Mouse (Mus musculus) forebrain, postnatal 0 days (tissue): ENCODE results near the gene Prrc2a. TPM values are rescaled to one million over a fixed set of nuclear protein-coding genes. Genes with fewer than 3 reads are reported as not detected.
A peak's percentile ranks its signal among the peaks of the same experiment; 100 is the strongest.

Source experiments
- ATAC-seq: fragments of 200-750 bp; cut with Nextera tagmentation; 2 replicates; pipeline ENCODE4 v1.8.0; 2017; ENCODE audit warnings: mild to moderate bottlenecking, moderate library complexity
- DNase-seq: peaks from one replicate; pipeline ENCODE4 v3.0.0-alpha.2; 2015
- H3K27ac ChIP-seq: fragments of 300-500 bp; sonication (generic); 2 replicates; pipeline ENCODE4 v1.5.1; 2014; ENCODE audit warnings: low read depth, mild to moderate bottlenecking, antibody characterized with exemption, low read length, moderate library complexity, mixed read lengths
- H3K27me3 ChIP-seq: fragments of 300-500 bp; sonication (generic); 2 replicates; pipeline ENCODE4 v1.6.1; 2014; ENCODE audit warnings: mild to moderate bottlenecking, low read length, mixed read lengths; ENCODE audit not compliant: insufficient read depth
- H3K36me3 ChIP-seq: fragments of 300-500 bp; sonication (generic); 2 replicates; pipeline ENCODE4 v1.6.1; 2014; ENCODE audit warnings: mild to moderate bottlenecking, moderate library complexity; ENCODE audit not compliant: insufficient read depth
- H3K4me1 ChIP-seq: fragments of 300-500 bp; sonication (generic); 2 replicates; pipeline ENCODE4 v1.6.1; 2014; ENCODE audit warnings: antibody characterized with exemption; ENCODE audit not compliant: insufficient read depth
- H3K4me2 ChIP-seq: fragments of 300-500 bp; sonication (generic); 2 replicates; pipeline ENCODE4 v1.6.1; 2014; ENCODE audit warnings: low read depth, mild to moderate bottlenecking, moderate library complexity
- H3K4me3 ChIP-seq: fragments of 300-500 bp; sonication (generic); 2 replicates; pipeline ENCODE4 v1.5.1; 2014; ENCODE audit warnings: low read depth, low read length, mixed read lengths
- H3K9ac ChIP-seq: fragments of 300-500 bp; sonication (generic); 2 replicates; pipeline ENCODE4 v1.6.1; 2014; ENCODE audit warnings: mild to moderate bottlenecking
- H3K9me3 ChIP-seq: fragments of 300-500 bp; sonication (generic); 2 replicates; pipeline ENCODE4 v1.6.1; 2016; ENCODE audit warnings: low read length
- CTCF ChIP-seq: sonication (generic); IDR thresholded peaks from 2 replicates; pipeline ENCODE4 v1.5.1; 2016; ENCODE audit warnings: antibody characterized with exemption, control low read depth, low read depth
- WGBS: fragments of 180-500 bp; shearing (Covaris S2); extraction: QIAGEN DNeasy Blood & Tissue Kit; methylation state at CpG from one replicate; pipeline ENCODE4 v1.1.7; 2014; 5-methylcytosine and 5-hydroxymethylcytosine counted together
- polyA plus RNA-seq: library from polyadenylated mRNA; unstranded; fragments of >200 nt; fragmentation: Nextera tagmentation; extraction: Ambion mirVana; gene quantifications from 2 replicates; pipeline ENCODE4 v1.2.1, GENCODE M21; 2015
- total RNA-seq: library from RNA; depleted of rRNA; stranded (reverse); fragments of >200 nt; gene quantifications from 2 replicates; pipeline ENCODE4 v1.2.3, GENCODE M21; 2014

The Prrc2a gene
- total and polyA plus RNA-seq, 2 experiments from 2014 or later, result 85.3 to 155 TPM

- peak overlapping the region; percentile 64 for H3K4me2 ChIP-seq
- no peaks in the 10 kb centered on the region for H3K36me3 ChIP-seq
- peak overlapping the region; percentile 38 for H3K4me3 ChIP-seq
- ATAC-seq, result no peak
- 0 out of 2 replicates have a peak, but pooled peaks cover 10% of the 10 kb centered on the region for H3K4me1 ChIP-seq
- WGBS, result 28% methylated on average over 9 of the region's 9 CpGs
- no peak for DNase-seq
- no peak overlapping the region for H3K27ac ChIP-seq
- H3K9ac ChIP-seq, result peak overlapping the region; percentile 23; the same call in 1 of the 2 replicates
- H3K27me3 ChIP-seq, result peaks cover 12% of the 10 kb centered on the region
- H3K9me3 ChIP-seq, result no peaks in the 10 kb centered on the region
- no peak for TF ChIP-seq CTCF
Observed at GRCm38 (mm10) chr17:35196321-35196641, 31.6 kb upstream of the Prrc2a start.

GRCm38 (mm10) chr17:35195631-35196320 is 31.1 kb upstream of the Prrc2a start:
- ATAC-seq (peak; percentile 96), DNase-seq (peak; percentile 80)
- peak; percentile 93 for TF ChIP-seq CTCF
- Histone ChIP-seq H3K9me3 (no peaks in the 10 kb centered on the region), H3K27ac (no peak overlapping the region), H3K4me1 (0 out of 2 replicates have a peak, but pooled peaks cover 10% of the 10 kb centered on the region), H3K27me3 (peaks cover 12% of the 10 kb centered on the region), H3K9ac (peak overlapping the region; percentile 23), H3K36me3 (no peaks in the 10 kb centered on the region), H3K4me3 (peak overlapping the region; percentile 38), H3K4me2 (peak overlapping the region; percentile 64)
- 3% methylated on average over 66 of the region's 66 CpGs for WGBS

GRCm38 (mm10) chr17:35194844-35195630 is 30.3 kb upstream of the Prrc2a start:
- TF ChIP-seq CTCF, result no peak

GRCm38 (mm10) chr17:35193881-35194843 is 29.5 kb upstream of the Prrc2a start, which contains the start of gene Ltb:
TSS of gene Ltb (plus strand) at chr17:35194439.
- Histone ChIP-seq H3K36me3 (no peaks in the 10 kb centered on the region), H3K4me2 (peak within 1 kb of the TSS; percentile 64; the same call in 1 of the 2 replicates), H3K4me3 (peak within 1 kb of the TSS; percentile 38; the same call in 1 of the 2 replicates), H3K27ac (no peak within 1 kb of the TSS), H3K9me3 (no peaks in the 10 kb centered on the region), H3K27me3 (peaks cover 12% of the 10 kb centered on the region), H3K4me1 (0 out of 2 replicates have a peak, but pooled peaks cover 10% of the 10 kb centered on the region), H3K9ac (no peak within 1 kb of the TSS)
- DNase-seq (no peak), ATAC-seq (no peak)
- WGBS, result 76% methylated on average over 28 of the region's 28 CpGs
- no peak for TF ChIP-seq CTCF

More at GRCm38 (mm10) chr17:35194844-35195630, 30.3 kb upstream of the Prrc2a start:
- peak overlapping the region; percentile 38 for H3K4me3 ChIP-seq
- peak overlapping the region; percentile 23; the same call in 1 of the 2 replicates for H3K9ac ChIP-seq
- WGBS, result 45% methylated on average over 19 of the region's 19 CpGs
- H3K9me3 ChIP-seq, result no peaks in the 10 kb centered on the region
- no peak overlapping the region for H3K27ac ChIP-seq
- no peak for DNase-seq
- ATAC-seq, result 0 out of 2 replicates have a peak, but pooled peaks have one; percentile 14
- 0 out of 2 replicates have a peak, but pooled peaks cover 10% of the 10 kb centered on the region for H3K4me1 ChIP-seq
- H3K27me3 ChIP-seq, result peaks cover 12% of the 10 kb centered on the region
- H3K36me3 ChIP-seq, result no peaks in the 10 kb centered on the region
- H3K4me2 ChIP-seq, result peak overlapping the region; percentile 64

- no peak overlapping the region for H3K4me2 ChIP-seq
- WGBS, result 80% methylated on average over 5 of the region's 5 CpGs
Observed at GRCm38 (mm10) chr17:35192924-35193323, 28.2 kb upstream of the Prrc2a start.

GRCm38 (mm10) chr17:35191723-35192122 is 27.0 kb upstream of the Prrc2a start:
- Histone ChIP-seq H3K9me3 (no peaks in the 10 kb centered on the region), H3K36me3 (no peaks in the 10 kb centered on the region), H3K4me3 (no peak overlapping the region), H3K4me1 (peaks cover 11% of the 10 kb centered on the region; the same call in 1 of the 2 replicates), H3K9ac (no peak overlapping the region), H3K27me3 (peaks cover 7% of the 10 kb centered on the region), H3K4me2 (no peak overlapping the region), H3K27ac (no peak overlapping the region)
- 60% methylated on average over 2 of the region's 2 CpGs for WGBS
- TF ChIP-seq CTCF, result no peak
- no peak for DNase-seq
- no peak for ATAC-seq

More at GRCm38 (mm10) chr17:35192924-35193323, 28.2 kb upstream of the Prrc2a start:
- H3K36me3 ChIP-seq, result no peaks in the 10 kb centered on the region
- ATAC-seq (no peak), DNase-seq (no peak)
- no peak for TF ChIP-seq CTCF
- H3K4me3 ChIP-seq, result no peak overlapping the region
- peaks cover 8% of the 10 kb centered on the region for H3K27me3 ChIP-seq
- 0 out of 2 replicates have a peak, but pooled peaks cover 10% of the 10 kb centered on the region for H3K4me1 ChIP-seq
- H3K9ac ChIP-seq, result no peak overlapping the region
- H3K9me3 ChIP-seq, result no peaks in the 10 kb centered on the region
- H3K27ac ChIP-seq, result no peak overlapping the region
